Mouse (Mus musculus) macrophage (primary cell): ENCODE data around the gene Nat14. TPM values are rescaled to one million over a fixed set of nuclear protein-coding genes. Genes with fewer than 3 reads are reported as not detected.

Experiments
- H3K27ac ChIP-seq: fragments of 350-480 bp; formaldehyde crosslinking; 2 replicates; pipeline ENCODE4 v1.9.0; 2021
- H3K36me3 ChIP-seq: fragments of 350-480 bp; formaldehyde crosslinking; 2 replicates; pipeline ENCODE4 v1.9.0; 2021; ENCODE audit errors: inconsistent target
- H3K4me3 ChIP-seq: fragments of 350-480 bp; formaldehyde crosslinking; 2 replicates; pipeline ENCODE4 v1.9.0; 2021; ENCODE audit errors: inconsistent target
- H3K79me2 ChIP-seq: fragments of 350-480 bp; formaldehyde crosslinking; 2 replicates; pipeline ENCODE4 v1.9.0; 2021; ENCODE audit errors: inconsistent target
- WGBS: methylation state at CpG from one replicate; pipeline ENCODE4 v1.1.7; 2026; ENCODE audit warnings: inconsistent platforms; ENCODE audit not compliant: missing documents; 5-methylcytosine and 5-hydroxymethylcytosine counted together
- polyA plus RNA-seq: library from polyadenylated mRNA; stranded (reverse); fragments of 250-400 nt; gene quantifications from 3 replicates; pipeline ENCODE4 v1.2.4, GENCODE M21; 2018; ENCODE audit warnings: inconsistent platforms

Gene Nat14
- polyA plus RNA-seq, 1 experiment from 2014 or later, result 0.17 TPM

- no peaks in the 10 kb centered on the region for H3K36me3 ChIP-seq
- no peak overlapping the region for H3K27ac ChIP-seq
- no peaks in the 10 kb centered on the region for H3K79me2 ChIP-seq
- no peak overlapping the region for H3K4me3 ChIP-seq
- 41% methylated on average over 6 of the region's 6 CpGs for WGBS
Measured at GRCm38 (mm10) chr7:4948386-4948785, 26.6 kb downstream of the Nat14 start.

GRCm38 (mm10) chr7:4950561-4951342 lies 28.9 kb downstream of the Nat14 start:
- H3K79me2 ChIP-seq, result no peaks in the 10 kb centered on the region
- no peaks in the 10 kb centered on the region for H3K36me3 ChIP-seq
- WGBS, result 86% methylated on average over 19 of the region's 19 CpGs
- no peak overlapping the region for H3K4me3 ChIP-seq
- peak overlapping the region; percentile 75 for H3K27ac ChIP-seq

DNA sequence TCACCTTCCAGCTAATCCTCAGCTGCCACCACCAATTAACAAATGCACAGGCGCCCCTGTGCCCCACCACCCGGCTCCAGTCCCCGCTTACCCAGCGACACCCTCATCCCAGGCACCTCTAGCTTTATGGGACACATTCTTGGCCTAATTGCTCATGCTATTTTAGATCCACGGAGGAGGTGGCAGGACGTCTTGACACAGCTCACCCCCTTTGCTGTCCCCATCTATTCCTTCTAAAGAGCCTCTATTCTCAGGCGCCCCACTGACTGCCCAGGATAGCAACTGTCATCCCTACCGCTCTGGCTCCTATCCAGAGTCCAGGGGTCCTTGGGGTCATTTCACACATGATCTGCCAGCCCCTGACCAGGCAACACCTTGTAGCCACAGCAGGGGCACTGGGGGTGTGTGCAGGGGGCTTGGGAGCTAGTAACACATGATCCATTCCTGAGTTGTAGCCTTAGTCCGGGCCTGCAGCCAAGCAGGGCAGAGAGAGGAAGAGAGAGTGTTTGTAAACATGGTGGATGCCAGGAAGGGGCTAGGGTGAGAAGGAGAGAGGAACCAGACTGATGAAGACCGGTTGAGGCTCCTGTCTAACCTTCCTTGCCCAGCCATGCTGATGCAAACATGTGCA lies 32.1 kb downstream of the Nat14 start:
- Histone ChIP-seq H3K4me3 (no peak overlapping the region), H3K79me2 (no peaks in the 10 kb centered on the region), H3K36me3 (no peaks in the 10 kb centered on the region), H3K27ac (no peak overlapping the region)
- WGBS, result 67% methylated on average over 9 of the region's 10 CpGs

- Histone ChIP-seq H3K36me3 (no peaks in the 10 kb centered on the region), H3K4me3 (no peak overlapping the region), H3K79me2 (no peaks in the 10 kb centered on the region), H3K27ac (no peak overlapping the region)
- WGBS, result 94% methylated on average over 10 of the region's 10 CpGs
Measured at GRCm38 (mm10) chr7:4957361-4957760, 35.5 kb downstream of the Nat14 start.

DNA sequence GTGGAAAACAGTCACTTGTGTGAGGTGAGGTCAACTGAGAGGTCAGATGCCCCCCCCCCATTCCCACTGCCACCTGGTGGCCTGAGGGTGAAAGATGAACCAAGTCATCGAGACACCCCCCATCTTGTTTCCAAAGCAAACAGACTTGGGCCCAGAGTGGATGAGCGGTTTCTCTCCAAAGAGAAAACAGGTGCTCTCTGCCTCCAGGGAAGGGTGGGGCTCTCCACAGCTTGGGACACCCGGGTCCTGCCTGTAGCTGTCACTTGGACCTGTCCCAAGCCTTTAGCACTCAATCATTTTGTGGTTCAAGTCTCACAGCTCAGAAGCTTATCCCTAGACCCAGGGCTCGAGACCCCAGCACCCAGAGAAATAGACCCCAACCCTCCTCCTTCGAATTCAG lies 41.7 kb downstream of the Nat14 start:
- Histone ChIP-seq H3K27ac (no peak overlapping the region), H3K79me2 (no peaks in the 10 kb centered on the region), H3K36me3 (no peaks in the 10 kb centered on the region), H3K4me3 (no peak overlapping the region)
- 66% methylated on average over 5 of the region's 5 CpGs for WGBS

DNA sequence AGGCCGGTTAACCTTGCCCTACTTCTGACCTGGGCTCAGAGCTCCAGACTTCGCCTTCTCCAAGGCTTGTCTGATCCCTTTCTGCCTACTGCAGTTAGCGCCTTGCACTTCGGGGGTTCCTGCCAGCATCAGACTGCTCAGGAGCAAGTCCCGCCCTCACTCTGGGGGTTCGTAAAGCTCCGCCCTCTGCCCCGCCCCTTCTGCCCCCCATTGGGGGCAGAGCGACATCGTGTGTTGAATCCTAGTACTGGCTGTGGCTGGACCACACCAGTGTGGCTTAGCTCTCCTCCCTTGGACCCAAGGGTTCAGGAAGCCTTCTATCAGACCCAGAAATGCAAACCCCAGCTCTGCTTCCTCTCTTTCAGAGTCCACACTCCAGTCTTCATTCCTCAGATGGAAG lies 42.4 kb downstream of the Nat14 start, which contains the start of gene Sbk2:
Sbk2 (minus strand) TSS at position 135 of the 400 bp plus-strand sequence.
- H3K4me3 ChIP-seq, result no peak within 1 kb of the TSS
- no peaks in the 10 kb centered on the region for H3K79me2 ChIP-seq
- no peak within 1 kb of the TSS for H3K27ac ChIP-seq
- WGBS, result 3% methylated on average over 9 of the region's 10 CpGs
- no peaks in the 10 kb centered on the region for H3K36me3 ChIP-seq

GRCm38 (mm10) chr7:4964988-4965387 lies 43.2 kb downstream of the Nat14 start:
- 67% methylated on average over 5 of the region's 5 CpGs for WGBS
- Histone ChIP-seq H3K36me3 (no peaks in the 10 kb centered on the region), H3K27ac (no peak overlapping the region), H3K79me2 (no peaks in the 10 kb centered on the region), H3K4me3 (no peak overlapping the region)

DNA sequence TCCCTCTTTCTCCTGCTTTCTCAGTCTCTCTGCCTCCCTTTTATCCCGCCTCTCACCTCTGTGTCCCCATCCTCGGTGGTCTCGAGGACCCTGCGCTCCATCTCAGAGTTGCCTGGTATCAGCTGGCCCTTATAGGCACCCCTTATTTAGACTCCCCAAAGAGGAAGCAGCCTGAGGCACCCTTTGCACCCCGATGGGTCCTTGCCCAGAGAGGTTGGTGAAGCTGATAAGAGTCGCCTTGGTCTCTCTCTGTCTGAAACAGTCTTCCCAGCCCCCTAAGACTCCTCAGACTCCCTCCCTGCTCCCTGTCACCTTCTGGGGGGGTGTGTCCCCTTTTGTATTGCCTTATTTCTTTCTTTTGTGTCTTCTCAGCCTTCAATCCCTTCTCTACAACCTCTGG lies 49.2 kb downstream of the Nat14 start, which contains the start of gene Sbk3:
Sbk3 (minus strand) TSS at position 101 of the 400 bp plus-strand sequence.
- H3K79me2 ChIP-seq, result no peaks in the 10 kb centered on the region
- no peak within 1 kb of the TSS for H3K4me3 ChIP-seq
- no peak within 1 kb of the TSS for H3K27ac ChIP-seq
- WGBS, result 37% methylated on average over 6 of the region's 6 CpGs
- no peaks in the 10 kb centered on the region for H3K36me3 ChIP-seq

DNA sequence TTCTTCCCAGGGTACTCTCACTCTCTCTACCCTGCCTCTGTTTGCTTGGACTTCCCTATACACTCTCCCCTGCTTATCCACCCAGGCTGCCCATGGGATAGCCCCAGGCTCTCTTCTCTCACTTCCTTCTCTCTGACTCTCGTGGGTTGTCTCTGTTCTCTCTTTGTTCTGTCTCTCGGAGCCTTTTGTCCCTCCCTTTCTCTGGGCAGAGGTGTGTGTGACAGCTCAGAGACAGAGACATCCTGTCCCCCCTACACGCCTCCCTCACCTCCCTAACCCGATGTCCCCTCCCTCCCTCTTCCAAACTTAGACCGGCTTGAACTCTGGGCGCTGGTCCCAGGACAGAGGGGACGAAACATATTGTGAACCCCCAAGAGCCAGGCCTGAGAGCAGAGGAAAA lies 49.9 kb downstream of the Nat14 start:
- Histone ChIP-seq H3K27ac (no peak overlapping the region), H3K4me3 (no peak overlapping the region), H3K79me2 (no peaks in the 10 kb centered on the region), H3K36me3 (no peaks in the 10 kb centered on the region)
- 25% methylated on average over 7 of the region's 7 CpGs for WGBS

DNA sequence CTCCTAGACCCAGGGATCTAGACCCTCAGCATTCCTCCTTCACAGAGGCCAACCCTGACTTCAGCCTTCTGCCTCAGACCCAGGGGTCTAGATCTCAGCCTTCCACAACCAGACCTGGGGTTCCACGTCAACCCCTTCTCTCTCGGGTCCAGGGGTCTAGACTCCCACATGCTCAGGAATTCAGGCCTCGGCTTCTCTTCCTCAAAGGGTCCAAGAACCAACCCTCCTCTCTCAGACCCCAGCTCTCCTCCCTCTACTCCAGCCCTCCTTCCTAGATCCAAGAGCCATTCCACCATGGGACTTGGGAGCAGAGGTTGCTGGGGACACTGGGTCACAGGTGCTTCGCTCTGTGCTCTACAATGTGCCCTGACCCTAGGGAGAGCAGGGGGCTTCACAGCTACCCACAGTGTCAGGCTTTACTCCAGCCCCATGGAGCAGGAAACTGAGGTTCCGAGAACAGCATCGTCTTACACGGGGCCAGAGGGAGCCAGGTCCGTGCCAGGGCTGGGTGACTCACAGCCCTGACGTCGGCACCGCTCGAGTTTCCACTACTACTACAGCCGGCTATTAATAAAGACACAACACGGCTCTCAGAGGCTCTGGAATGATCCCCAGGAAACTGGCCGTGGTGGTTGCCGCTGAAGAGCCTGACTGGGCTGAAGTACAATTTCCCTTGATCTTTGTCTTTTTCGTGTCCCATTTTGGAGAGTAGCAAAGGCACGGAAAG lies 50.7 kb downstream of the Nat14 start:
- no peaks in the 10 kb centered on the region for H3K79me2 ChIP-seq
- 60% methylated on average over 18 of the region's 18 CpGs for WGBS
- H3K4me3 ChIP-seq, result no peak overlapping the region
- H3K36me3 ChIP-seq, result no peaks in the 10 kb centered on the region
- no peak overlapping the region for H3K27ac ChIP-seq

Other genes with a start within 250 kb of the Nat14 start
- gene Hspbp1, start 237.0 kb upstream of the Nat14 start, polyA plus RNA-seq, result 13.6 to 44.2 TPM (median 27.9 TPM) in 3 replicates
- gene Brsk1, start 231.4 kb upstream of the Nat14 start, polyA plus RNA-seq, result 0.07 TPM in 1 of 3 replicates, not detected in the others
- 1.2 to 4.1 TPM (median 2.5 TPM) in 3 replicates for gene Tmem150b, start 196.8 kb upstream of the Nat14 start, polyA plus RNA-seq
- 13.0 to 41.3 TPM (median 19.4 TPM) in 3 replicates for gene Kmt5c, start 181.9 kb upstream of the Nat14 start, polyA plus RNA-seq
- 1.3 TPM in 1 of 3 replicates, not detected in the others for gene Cox6b2, start 168.9 kb upstream of the Nat14 start, polyA plus RNA-seq
- not detected in 3 replicates for gene Fam71e2, start 150.7 kb upstream of the Nat14 start, polyA plus RNA-seq
- not detected in 3 replicates for gene Il11, start 139.2 kb upstream of the Nat14 start, polyA plus RNA-seq
- not detected in 3 replicates for gene Tmem190, start 139.1 kb upstream of the Nat14 start, polyA plus RNA-seq
- gene Tmem238, start 132.4 kb upstream of the Nat14 start, polyA plus RNA-seq, result 0.67 to 1.6 TPM (median 0.70 TPM) in 3 replicates
- gene Rpl28, start 129.2 kb upstream of the Nat14 start, polyA plus RNA-seq, result 395 to 534 TPM (median 483 TPM) in 3 replicates
- 69.0 to 174 TPM (median 124 TPM) in 3 replicates for gene Ube2s, start 109.4 kb upstream of the Nat14 start, polyA plus RNA-seq
- gene Shisa7, start 77.3 kb upstream of the Nat14 start, polyA plus RNA-seq, result not detected in 3 replicates
- 6.2 to 11.2 TPM (median 10.2 TPM) in 3 replicates for gene Isoc2b, start 51.8 kb upstream of the Nat14 start, polyA plus RNA-seq
- 9.6 to 13.3 TPM (median 13.0 TPM) in 3 replicates for gene Isoc2a, start 44.9 kb upstream of the Nat14 start, polyA plus RNA-seq
- gene Gm36210, start 15.5 kb upstream of the Nat14 start, polyA plus RNA-seq, result not detected in 3 replicates
- gene Zfp628, start 6.8 kb upstream of the Nat14 start, polyA plus RNA-seq, result 3.1 to 5.6 TPM (median 4.4 TPM) in 3 replicates
- 0.13 to 0.33 TPM (median 0.28 TPM) in 3 replicates for gene Ssc5d, start 3.8 kb downstream of the Nat14 start, polyA plus RNA-seq
- 0.36 to 1.8 TPM (median 1.1 TPM) in 3 replicates for gene Sbk2, start 42.4 kb downstream of the Nat14 start, polyA plus RNA-seq
- gene Sbk3, start 49.1 kb downstream of the Nat14 start, polyA plus RNA-seq, result not detected in 3 replicates
- gene Zfp579, start 74.1 kb downstream of the Nat14 start, polyA plus RNA-seq, result 4.3 to 9.9 TPM (median 7.3 TPM) in 3 replicates
- gene Zfp524, start 92.4 kb downstream of the Nat14 start, polyA plus RNA-seq, result 13.7 to 24.6 TPM (median 14.3 TPM) in 3 replicates
- 16.5 to 21.5 TPM (median 18.2 TPM) in 3 replicates for gene Fiz1, start 92.7 kb downstream of the Nat14 start, polyA plus RNA-seq
- gene Gm44973, start 93.5 kb downstream of the Nat14 start, polyA plus RNA-seq, result not detected in 3 replicates
- 11.9 to 13.8 TPM (median 12.4 TPM) in 3 replicates for gene Zfp865, start 98.3 kb downstream of the Nat14 start, polyA plus RNA-seq
- gene Ccdc106, start 98.5 kb downstream of the Nat14 start, polyA plus RNA-seq, result 0.28 to 1.1 TPM (median 0.37 TPM) in 3 replicates
- gene 4632433K11Rik, start 112.1 kb downstream of the Nat14 start, polyA plus RNA-seq, result 0.25 to 0.76 TPM in 2 of 3 replicates, not detected in the other
- 1.8 to 2.2 TPM (median 1.8 TPM) in 3 replicates for gene Zfp784, start 116.4 kb downstream of the Nat14 start, polyA plus RNA-seq
- 2.0 TPM in 3 replicates for gene Zfp580, start 129.5 kb downstream of the Nat14 start, polyA plus RNA-seq
- gene U2af2, start 140.1 kb downstream of the Nat14 start, polyA plus RNA-seq, result 93.4 to 180 TPM (median 101 TPM) in 3 replicates
- 84.6 to 130 TPM (median 119 TPM) in 3 replicates for gene Epn1, start 158.2 kb downstream of the Nat14 start, polyA plus RNA-seq
- gene Rfpl4, start 194.9 kb downstream of the Nat14 start, polyA plus RNA-seq, result not detected in 3 replicates
- gene Rasl2-9, start 203.9 kb downstream of the Nat14 start, polyA plus RNA-seq, result 0.32 to 1.4 TPM (median 0.40 TPM) in 3 replicates
- not detected in 3 replicates for gene Vmn1r55, start 227.6 kb downstream of the Nat14 start, polyA plus RNA-seq